Mouse (Mus musculus): ENCODE data around the gene Podxl2.

Podxl2 gene

DNA sequence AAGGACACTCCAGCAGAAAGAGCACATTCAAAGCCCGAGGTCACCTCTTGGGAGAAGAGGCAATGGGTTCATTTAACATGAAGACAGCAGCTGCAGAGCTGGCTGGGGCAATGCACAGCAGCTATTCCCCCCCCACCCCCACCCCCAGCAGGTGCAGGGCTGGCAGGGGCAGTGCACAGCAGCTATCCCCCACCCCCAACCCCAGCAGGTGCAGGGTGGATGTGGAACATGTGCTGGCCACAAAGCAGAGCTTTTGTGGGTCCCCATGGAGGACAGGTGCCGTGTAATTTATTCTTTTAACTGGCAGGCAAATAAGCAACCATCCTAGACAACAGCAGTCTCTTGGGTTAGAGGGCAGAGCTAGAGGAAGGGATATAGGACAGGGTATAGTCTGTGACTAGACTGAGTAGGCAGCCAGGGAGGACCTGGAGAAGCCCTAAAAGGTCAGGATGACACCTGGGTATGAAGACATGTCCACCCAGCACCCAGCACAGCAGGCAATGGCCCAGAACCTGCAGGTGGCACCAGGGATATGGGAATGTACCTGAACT, 11.6 kb upstream of the Podxl2 start:
- DNase-seq, result no peak

DNA sequence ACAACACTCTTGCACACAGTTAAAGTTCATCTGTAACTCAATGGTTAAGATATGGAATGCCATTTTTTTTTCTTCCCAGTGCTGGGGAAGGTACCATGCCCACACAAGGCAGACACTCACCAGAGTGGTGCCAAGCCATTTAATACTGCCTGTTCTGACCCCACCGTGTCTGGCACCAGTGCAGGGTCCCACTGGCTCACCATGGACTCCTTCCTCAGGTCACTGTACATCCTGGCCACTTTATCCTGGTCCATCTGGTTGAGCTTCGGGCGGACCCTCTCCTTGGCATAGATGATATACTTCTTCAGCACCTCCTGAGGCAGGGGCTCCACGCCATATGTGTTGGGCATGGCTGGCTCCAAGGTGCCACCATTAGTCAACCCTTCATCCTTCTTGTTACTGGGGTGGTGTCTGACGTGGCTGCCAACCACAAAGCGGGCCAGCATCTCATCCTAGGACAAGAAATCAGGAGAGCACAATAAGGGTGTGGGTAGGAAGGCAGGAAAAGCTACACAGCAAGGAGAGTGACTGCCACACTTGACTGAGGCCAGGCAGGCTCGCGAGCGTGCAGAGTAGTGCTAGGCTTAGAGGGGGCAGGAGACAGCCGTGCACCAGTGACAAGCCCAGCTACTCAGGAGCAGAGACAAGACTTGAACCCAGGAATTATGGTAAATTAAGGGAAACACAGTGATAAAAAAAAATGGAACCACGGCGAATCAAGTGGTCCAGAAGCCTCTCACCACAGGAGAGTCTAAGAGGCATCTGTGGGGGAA, 11.0 kb upstream of the Podxl2 start:
- DNase-seq, result no peak

DNA sequence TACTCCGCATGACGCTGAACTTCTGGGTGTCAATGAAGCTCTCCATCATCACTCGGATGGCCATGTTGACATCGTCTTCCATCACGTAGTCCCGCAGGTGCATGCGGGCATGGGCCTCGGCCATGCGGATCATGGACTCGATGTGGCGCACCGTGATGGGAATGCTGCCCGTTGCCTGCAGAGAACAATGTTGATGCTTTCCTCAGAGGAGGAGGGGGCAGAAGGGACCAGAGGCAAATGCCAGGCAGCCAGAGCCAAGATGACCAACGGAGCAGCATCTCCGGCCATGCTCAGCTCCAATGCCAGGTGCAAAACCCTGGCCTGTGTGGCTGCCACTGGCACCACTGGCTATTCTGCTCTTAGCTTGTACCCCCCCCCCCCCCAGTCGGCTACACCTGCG, 9.8 kb upstream of the Podxl2 start:
- no peak for DNase-seq

DNA sequence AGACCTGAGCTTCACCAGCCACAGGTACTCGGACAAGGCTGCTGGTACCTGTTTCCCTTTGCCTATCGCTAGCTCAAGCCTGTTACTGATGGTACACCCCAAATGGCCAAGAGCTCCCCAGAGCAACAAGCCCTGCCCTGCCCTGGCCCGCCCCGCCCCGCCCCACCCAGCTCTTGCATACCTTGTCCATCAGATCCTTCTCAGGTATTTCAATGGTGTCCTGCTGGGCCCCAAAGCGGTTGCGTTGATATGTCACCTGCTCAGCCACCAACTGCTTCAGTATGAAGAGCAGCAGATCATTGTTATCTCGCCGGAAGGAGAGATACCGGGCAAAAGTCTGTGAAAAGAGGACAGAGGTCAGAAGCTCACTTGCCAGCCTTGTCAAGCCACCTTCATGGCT, 9.4 kb upstream of the Podxl2 start:
- no peak for DNase-seq

DNA sequence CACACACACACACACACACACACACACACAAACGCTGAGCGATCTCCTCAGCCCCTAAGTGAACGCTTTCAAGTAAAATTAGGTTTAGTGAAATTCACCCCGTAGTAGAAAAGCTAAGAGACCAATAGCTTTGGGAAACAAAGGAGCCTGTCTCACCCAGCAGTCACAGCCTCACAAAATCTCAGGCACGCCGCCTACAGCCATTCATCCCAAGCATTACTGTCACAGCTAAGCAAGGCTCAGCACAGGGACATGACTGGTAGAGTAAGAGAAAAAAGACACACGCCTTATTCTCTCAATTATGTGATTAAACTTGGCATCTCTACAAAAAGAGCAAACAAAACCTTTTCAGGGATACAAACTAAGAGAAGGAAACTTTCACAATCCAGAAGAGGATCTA, 6.5 kb upstream of the Podxl2 start:
- DNase-seq, result no peak

DNA sequence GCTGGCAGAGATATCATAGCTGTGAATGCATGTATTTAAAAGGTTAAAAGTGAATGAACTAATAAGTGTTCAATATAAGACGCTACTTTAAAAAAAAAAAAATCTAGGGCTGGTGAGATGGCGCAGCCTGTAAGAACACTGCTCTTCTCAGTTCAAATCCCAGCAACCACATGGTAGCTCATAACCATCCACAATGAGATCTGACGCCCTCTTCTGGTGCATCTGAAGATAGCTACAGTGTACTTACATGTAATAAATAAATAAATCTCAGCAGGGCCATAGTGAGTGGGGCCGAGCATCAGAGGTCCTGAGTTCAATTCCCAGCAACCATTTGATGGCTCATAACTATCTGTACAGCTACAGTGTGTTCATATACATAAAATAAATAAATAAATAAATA, 4.6 kb upstream of the Podxl2 start:
- DNase-seq, result no peak

DNA sequence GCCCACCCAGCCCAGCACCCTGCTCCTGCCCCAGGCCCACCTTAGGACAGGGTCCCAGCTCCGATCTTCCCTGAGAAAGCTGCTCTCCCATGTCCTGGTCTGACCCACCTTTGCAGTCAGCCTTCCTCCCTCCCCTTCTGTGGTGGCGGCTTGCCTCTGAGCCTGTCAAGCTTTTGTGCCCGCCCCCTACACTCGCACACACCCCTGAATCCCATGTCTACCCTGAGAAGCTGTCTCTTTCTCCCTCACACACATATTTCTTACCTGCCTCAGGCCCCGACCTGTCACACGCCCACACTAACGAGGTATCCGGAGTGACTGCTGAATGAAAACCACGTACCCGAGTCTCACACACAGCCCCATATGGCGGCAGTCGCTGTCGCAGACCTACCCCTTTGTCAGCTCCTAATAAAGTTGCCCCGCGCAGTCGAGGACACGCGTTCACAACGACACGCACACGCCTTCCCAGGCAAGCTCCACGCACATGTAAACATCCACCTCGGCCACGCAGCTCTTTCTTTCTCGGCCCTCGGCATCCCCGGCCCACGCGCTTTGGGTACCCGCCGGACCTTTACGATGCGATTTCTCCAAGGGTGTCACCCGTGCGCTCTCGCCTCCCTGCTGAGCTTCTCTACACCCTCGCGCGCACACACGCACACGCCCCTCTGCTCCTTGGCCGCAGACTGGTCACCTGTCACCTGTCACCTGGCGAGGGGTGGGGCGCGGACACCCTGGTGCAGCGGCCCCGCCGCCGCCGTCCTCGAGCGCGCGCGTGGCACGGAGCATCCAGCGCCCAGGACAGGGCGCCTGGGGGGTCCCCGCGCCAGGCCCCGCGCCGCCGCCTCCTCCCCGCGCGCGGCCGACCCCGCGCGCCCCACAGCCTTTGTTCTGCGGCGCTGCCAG, 628 bp downstream of the Podxl2 start:
- DNase-seq, result no peak

DNA sequence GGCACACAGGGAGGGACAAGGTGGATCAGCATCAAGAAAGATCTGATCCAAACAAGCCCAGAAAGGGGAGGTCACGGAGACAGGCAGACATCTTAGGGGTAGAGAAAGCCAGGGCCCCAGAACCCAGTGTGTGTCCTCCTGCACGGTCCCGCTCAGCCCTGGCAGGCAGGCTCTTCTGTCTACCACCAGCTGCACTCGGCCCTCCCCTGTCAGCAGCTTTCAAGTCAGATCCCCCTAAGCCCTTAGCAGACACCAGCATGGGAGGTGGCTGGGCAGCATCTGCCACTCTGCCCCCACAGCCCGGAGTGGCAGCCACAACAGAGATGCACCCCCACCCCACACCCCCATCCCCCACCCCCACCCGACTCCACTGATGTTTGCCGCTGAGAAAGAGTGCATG, 2.0 kb downstream of the Podxl2 start:
- DNase-seq, result no peak

DNA sequence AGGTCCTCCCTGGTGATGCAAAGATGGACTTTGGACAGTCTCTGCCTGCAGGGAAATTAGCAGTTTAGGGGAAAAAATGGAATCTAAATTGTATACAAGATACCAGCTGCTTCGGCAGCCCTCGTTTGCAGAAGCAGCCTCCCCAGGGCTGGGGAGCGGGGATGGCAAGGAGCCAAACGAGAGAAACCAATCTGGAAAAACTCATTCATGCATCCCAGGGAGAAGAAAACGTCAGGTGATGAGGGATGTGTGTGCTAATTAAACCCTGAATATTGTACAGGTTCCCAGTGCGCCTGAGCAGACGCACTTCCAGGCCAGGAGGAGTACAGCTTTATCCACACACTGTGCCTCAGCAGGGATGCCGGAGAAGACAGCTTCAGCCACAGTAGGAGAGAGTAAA, 3.3 kb downstream of the Podxl2 start:
- DNase-seq, result no peak

DNA sequence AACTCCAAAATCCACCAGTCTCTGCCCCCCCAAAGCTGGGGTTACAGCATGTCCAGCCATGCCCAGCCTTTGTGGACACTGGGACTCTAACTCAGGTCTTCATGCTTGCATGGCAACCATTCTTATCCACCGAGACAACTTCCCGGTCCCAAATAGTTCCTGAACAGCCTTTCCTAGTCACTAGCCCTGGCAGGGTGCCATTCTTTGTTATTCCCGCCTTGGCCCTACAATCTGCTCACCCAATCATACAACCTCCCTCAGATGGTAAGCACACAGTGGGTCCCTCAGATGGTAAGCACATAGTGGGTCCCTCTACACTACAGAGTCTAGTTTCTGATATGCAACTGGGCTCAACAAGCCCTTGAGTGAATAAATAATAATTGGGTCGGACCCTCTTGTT, 4.2 kb downstream of the Podxl2 start:
- DNase-seq, result no peak

DNA sequence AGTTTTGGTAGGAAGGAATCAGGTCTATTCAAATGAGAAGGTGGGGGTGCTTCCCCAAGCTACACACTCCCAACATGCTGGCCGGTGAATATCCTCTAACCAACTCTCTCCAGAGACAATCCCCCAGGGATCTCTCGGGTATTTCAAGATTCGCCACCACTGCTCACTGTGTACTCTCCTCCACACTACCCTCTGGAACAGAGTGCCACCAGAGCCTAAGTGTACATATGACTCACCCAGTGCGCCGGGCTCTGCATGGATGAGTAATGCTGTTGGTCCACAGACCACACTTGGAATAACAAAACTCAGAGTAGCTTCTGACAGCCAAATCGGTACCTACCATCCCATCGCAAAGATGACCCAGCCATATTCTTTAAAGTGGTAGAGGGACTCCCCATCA, 5.4 kb downstream of the Podxl2 start:
- no peak for DNase-seq

DNA sequence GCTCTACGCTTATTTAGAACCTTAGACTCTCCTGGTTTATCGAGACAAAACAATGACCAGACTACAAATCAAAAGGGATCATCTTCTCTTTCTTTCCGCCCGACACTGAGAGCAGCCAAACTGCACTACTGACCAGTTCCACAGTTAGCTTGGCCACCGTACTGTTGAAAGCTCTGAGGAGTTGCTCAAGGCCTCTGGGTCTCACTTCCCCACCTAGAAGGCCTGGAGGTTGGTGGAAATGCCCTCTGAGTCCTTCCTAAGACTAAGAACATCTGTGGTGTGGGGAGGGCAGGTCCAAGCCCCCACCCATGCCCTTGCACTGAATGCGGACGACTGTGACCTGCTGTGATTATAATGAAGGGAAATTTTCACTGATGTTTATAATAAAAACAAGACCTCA, 9.1 kb downstream of the Podxl2 start:
- no peak for DNase-seq

DNA sequence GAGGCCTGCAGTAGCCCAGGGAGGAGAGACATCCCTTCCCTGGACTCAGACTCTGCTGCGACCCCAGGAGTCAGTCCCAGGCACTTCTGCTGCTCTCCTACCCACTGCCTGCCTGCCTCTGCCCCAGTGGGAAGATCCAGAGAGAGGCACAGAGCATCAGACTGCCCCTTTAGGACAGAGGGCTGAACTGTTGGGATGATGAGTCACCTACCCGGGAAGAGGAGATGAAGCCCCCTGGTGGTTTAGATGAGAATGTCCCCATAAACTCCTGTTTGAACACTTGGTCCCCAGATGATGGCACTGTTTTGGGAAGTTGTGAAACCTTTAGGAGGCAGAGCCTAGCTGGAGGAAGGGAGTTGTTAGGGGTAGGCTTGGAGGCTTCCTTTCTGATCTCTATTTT, 13.9 kb downstream of the Podxl2 start:
- no peak for DNase-seq

DNA sequence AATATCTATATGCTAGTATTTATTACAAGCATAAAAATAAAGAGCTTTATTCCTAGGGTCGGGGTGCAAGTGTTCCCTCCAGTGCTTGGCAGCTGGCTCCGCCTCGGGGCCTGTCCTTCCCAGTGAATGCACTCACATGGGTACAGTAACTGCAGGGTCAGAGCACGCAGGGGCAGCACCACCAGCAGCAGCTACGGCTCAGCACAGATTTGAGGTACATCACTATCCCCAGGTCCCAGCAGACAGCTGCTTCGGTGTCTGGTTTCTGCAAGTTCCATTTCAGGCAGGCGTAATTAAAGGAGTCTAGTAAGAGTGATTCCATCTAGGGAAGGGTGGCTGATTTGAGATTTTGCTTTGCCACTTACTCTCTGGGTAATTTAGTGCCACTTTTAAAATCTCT, 16.5 kb downstream of the Podxl2 start:
- no peak for DNase-seq

DNA sequence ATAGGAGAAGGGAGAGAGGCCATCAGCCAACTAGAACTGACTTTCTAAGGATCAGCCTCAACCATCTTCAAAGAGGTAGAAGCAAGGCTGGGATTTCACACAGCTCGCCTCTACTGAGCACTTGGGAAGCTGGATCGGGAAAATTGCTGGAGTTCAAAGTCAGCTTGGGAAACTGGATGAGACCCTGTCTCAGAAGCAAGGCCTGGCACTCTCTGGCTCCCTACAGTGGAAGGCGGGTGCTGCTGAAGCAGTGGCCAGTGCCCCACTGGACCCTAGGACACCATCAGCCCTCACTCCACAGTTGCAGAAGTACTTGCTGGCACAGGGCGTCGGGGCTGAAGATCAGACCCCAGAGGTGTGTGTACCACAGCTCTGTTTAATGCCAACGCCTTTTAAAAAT, 17.0 kb downstream of the Podxl2 start:
- DNase-seq, result no peak

DNA sequence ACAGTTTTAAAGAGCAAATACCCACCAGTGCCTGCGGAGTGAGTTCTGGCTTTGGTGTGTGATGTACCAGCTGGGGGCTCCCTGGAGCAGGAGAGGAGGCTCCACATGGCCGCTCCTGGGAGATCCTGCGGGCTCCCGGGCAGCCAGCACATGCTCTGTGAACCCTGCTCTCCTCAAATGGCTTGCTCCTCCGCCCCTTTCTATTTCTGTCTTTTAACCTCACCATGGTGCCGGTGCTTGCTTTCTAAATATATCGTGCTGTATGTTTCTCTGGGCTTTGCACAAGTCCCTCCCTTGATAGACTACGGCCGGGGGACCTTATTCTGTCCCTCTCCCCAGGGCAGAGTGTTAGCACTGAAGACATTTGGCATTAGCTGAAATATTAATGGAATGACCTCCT, 17.6 kb downstream of the Podxl2 start:
- DNase-seq, result no peak

DNA sequence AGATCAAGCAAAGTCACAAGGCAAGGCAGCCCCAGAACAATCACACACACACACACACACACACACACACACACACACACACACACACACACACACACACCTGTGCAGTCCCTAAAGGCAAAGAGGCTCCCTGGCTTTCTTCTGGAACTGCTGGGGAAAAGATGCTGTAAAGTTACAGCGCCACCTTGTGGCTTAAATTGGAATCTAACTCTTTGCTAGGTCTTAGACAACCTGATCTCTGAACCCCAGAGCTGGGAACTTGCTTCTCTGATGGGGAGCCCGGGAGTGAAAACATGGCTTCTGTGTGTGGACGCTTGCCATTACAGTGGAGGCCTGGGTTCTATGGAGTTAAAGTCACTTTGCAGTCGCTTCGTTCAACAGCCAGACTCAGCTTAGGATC, 19.2 kb downstream of the Podxl2 start:
- peak in 1 of 2 experiments; percentile 54 for DNase-seq

DNA sequence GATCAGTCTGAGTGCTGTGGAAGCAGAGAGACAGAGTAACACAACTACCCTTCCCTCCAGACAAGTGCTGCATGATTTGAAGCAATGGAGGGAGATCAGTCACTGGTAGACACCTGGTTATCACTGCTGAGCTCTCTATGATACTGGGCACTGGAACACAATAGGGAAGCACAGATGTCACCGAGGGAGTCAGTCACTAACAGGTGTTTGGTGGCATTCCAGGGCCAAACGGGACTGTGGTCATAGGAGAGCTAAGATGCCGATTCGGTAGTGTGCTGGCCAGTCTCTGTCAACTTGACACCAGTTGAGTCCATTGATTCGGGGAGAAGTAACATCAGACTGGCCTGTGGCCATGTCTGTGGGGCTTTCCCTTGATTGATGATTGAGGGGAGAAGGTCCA, 20.3 kb downstream of the Podxl2 start:
- DNase-seq, result no peak

DNA sequence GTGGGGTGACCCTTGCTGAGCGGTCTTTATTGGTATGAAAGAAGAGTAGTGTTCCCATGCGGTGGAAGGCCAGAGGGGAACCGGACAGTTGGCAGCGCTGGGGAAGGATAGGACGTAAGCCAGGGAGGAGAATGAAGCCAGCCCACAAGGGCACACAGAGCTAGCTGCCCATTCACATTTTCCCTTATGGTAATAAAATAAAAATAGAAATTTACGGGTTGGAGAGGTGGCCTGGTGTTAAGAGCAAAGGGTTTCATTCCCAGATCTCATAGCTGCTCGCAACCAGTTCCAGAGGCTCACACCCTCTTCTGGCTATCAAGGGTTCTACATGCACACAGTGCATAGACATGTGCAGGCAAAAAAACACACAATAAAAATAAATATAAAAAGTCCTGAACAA, 24.8 kb downstream of the Podxl2 start:
- DNase-seq, result no peak

DNA sequence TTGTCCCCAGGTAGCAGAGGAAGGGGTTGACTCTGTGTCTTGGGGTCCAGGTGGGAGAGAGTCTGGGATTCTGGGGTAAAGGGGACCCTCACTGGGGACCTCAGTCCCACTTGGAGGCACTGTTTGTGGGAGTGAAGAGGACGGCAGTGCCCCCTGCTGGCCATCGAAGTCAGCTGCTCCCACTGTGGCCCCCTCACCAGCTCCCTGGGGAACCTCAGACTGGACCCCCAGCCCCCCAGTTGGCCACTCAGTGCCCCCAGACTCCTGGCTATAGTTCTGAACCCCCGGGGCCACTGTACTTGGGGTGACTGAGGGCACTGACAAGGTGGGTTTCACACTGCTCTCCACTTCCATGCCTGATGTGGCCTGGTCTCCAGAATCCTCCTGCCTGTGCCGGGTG, 25.6 kb downstream of the Podxl2 start:
- peak in 1 of 2 experiments; percentile 41 for DNase-seq

DNA sequence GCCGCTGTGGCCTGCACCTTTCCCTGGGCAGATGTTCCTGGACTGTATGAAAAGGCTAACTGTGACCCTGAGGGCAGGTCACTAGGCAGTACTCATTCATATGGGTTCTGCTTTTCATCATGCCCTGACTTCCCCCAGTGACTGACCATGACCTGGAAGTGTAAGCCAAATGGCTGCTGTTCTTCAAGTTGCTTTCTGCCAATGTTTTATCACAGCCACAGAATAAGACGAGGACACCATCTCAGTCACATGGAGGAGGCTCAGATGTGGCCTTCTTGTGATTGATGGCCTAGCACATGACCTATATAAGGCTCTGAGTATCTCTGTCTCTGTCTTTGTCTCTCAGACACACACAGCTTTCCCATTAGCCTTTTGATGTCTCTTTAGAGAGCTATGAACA, 27.3 kb downstream of the Podxl2 start:
- DNase-seq, result no peak

DNA sequence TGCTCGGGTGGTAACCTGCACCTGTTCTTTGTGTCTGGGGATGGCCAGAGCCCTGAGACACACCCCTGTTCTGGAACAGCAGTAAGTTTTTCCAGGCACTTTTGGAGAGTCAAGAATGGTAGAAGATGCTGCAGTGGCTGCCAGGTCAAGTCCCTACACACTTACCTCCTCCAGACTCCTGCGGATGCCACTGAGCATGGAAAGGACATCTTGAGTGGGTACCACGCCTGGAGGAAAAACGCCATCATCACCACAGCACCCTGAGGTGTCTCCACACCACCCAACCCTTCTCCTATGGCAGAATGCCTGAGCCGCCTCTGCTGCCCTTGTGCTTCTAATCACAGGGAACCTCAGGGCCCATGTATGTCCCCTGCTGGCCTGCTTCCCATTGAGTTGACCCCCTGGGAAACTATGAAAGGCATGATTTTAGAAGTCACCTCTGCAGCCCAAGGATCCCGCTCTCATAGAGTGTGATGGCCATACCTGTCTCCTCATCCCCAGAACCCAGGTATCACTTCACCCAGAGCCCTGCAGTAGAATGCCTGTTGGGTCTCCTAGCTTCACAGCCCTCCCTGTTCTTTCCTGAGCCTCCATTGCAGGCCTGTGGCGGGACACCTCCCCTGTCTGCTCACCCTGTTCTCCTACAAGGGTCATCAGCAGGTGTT, 29.8 kb downstream of the Podxl2 start:
- DNase-seq, result no peak

All from spleen, adult 18-20 months (tissue).